Mouse (Mus musculus): ENCODE measurements at regions not wholly inside any gene's neighbourhood (a gene's known extent, or its start where the extent isn't known, plus 50 kb on each side); places are given as distances from the start of the nearest gene placed in this dataset.
A peak's percentile ranks its signal among the peaks of the same experiment; 100 is the strongest.

- Histone ChIP-seq H3K9me3 (ENCODE audit: control insufficient read depth, low read length) (no peaks in the 10 kb centered on the region), H3K4me3 (ENCODE audit: low read depth, low read length) (no peak overlapping the region), H3K27me3 (ENCODE audit: control insufficient read depth, insufficient read depth, low read length) (no peaks in the 10 kb centered on the region), H3K4me2 (ENCODE audit: low read depth, low read length) (no peak overlapping the region), H3K36me3 (ENCODE audit: control insufficient read depth, insufficient read depth, low read length) (no peaks in the 10 kb centered on the region), H3K27ac (ENCODE audit: low read depth, low read length) (no peak overlapping the region), H3K9ac (replicated peaks; ENCODE audit: low read depth, low read length) (no peak overlapping the region), H3K4me1 (ENCODE audit: control insufficient read depth, insufficient read depth, low read length) (no peaks in the 10 kb centered on the region)
- WGBS, result 48% methylated on average over 4 of the region's 4 CpGs
- peak; percentile 76; the same call in 1 of the 2 replicates for ATAC-seq (ENCODE audit: low read depth)
Observed at GRCm38 (mm10) chr15:33935013-33935664, 422.5 kb downstream of the 9430069I07Rik start.

GRCm38 (mm10) chr15:33926446-33926845, 431.2 kb downstream of the 9430069I07Rik start:
- no peaks in the 10 kb centered on the region for H3K9me3 ChIP-seq (ENCODE audit: control insufficient read depth, low read length)
- no peaks in the 10 kb centered on the region for H3K36me3 ChIP-seq (ENCODE audit: control insufficient read depth, insufficient read depth, low read length)
- H3K27me3 ChIP-seq (ENCODE audit: control insufficient read depth, insufficient read depth, low read length), result no peaks in the 10 kb centered on the region
- H3K4me2 ChIP-seq (ENCODE audit: low read depth, low read length), result no peak overlapping the region
- no peak overlapping the region for H3K27ac ChIP-seq (ENCODE audit: low read depth, low read length)
- H3K4me1 ChIP-seq (ENCODE audit: control insufficient read depth, insufficient read depth, low read length), result no peaks in the 10 kb centered on the region
- no peak overlapping the region for H3K9ac ChIP-seq (replicated peaks; ENCODE audit: low read depth, low read length)
- H3K4me3 ChIP-seq (ENCODE audit: low read depth, low read length), result no peak overlapping the region
- no peak for ATAC-seq (ENCODE audit: low read depth)
- 67% methylated on average over 2 of the region's 2 CpGs for whole genome bisulfite sequencing

- H3K27me3 ChIP-seq (ENCODE audit: control insufficient read depth, insufficient read depth, low read length), result no peaks in the 10 kb centered on the region
- no peak for ATAC-seq (ENCODE audit: low read depth)
- H3K36me3 ChIP-seq (ENCODE audit: control insufficient read depth, insufficient read depth, low read length), result no peaks in the 10 kb centered on the region
- no peaks in the 10 kb centered on the region for H3K9me3 ChIP-seq (ENCODE audit: control insufficient read depth, low read length)
- H3K9ac ChIP-seq (replicated peaks; ENCODE audit: low read depth, low read length), result no peak overlapping the region
- WGBS, result 84% methylated on average over 5 of the region's 5 CpGs
- no peak overlapping the region for H3K27ac ChIP-seq (ENCODE audit: low read depth, low read length)
- no peaks in the 10 kb centered on the region for H3K4me1 ChIP-seq (ENCODE audit: control insufficient read depth, insufficient read depth, low read length)
- H3K4me3 ChIP-seq (ENCODE audit: low read depth, low read length), result no peak overlapping the region
- no peak overlapping the region for H3K4me2 ChIP-seq (ENCODE audit: low read depth, low read length)
Observed at GRCm38 (mm10) chr15:33924094-33924890, 433.4 kb downstream of the 9430069I07Rik start.

GRCm38 (mm10) chr15:33914891-33915290, 442.8 kb downstream of the 9430069I07Rik start:
- H3K9me3 ChIP-seq (ENCODE audit: control insufficient read depth, low read length), result no peaks in the 10 kb centered on the region
- H3K27ac ChIP-seq (ENCODE audit: low read depth, low read length), result no peak overlapping the region
- 76% methylated on average over 1 of the region's 1 CpGs for WGBS
- H3K4me3 ChIP-seq (ENCODE audit: low read depth, low read length), result no peak overlapping the region
- H3K36me3 ChIP-seq (ENCODE audit: control insufficient read depth, insufficient read depth, low read length), result no peaks in the 10 kb centered on the region
- H3K9ac ChIP-seq (replicated peaks; ENCODE audit: low read depth, low read length), result no peak overlapping the region
- ATAC-seq (ENCODE audit: low read depth), result no peak
- H3K4me2 ChIP-seq (ENCODE audit: low read depth, low read length), result no peak overlapping the region
- H3K4me1 ChIP-seq (ENCODE audit: control insufficient read depth, insufficient read depth, low read length), result no peaks in the 10 kb centered on the region
- H3K27me3 ChIP-seq (ENCODE audit: control insufficient read depth, insufficient read depth, low read length), result no peaks in the 10 kb centered on the region

- no peak overlapping the region for H3K9ac ChIP-seq (replicated peaks; ENCODE audit: low read depth, low read length)
- H3K36me3 ChIP-seq (ENCODE audit: control insufficient read depth, insufficient read depth, low read length), result no peaks in the 10 kb centered on the region
- H3K9me3 ChIP-seq (ENCODE audit: control insufficient read depth, low read length), result no peaks in the 10 kb centered on the region
- H3K4me3 ChIP-seq (ENCODE audit: low read depth, low read length), result no peak overlapping the region
- 84% methylated on average over 5 of the region's 5 CpGs for WGBS
- no peaks in the 10 kb centered on the region for H3K27me3 ChIP-seq (ENCODE audit: control insufficient read depth, insufficient read depth, low read length)
- no peak for ATAC-seq (ENCODE audit: low read depth)
- H3K4me2 ChIP-seq (ENCODE audit: low read depth, low read length), result no peak overlapping the region
- H3K27ac ChIP-seq (ENCODE audit: low read depth, low read length), result no peak overlapping the region
- H3K4me1 ChIP-seq (ENCODE audit: control insufficient read depth, insufficient read depth, low read length), result no peaks in the 10 kb centered on the region
Observed at GRCm38 (mm10) chr15:33906727-33907479, 450.8 kb downstream of the 9430069I07Rik start.

GRCm38 (mm10) chr15:33896076-33896475, 461.6 kb downstream of the 9430069I07Rik start:
- Histone ChIP-seq H3K4me3 (ENCODE audit: low read depth, low read length) (no peak overlapping the region), H3K27me3 (ENCODE audit: control insufficient read depth, insufficient read depth, low read length) (no peaks in the 10 kb centered on the region), H3K9me3 (ENCODE audit: control insufficient read depth, low read length) (no peaks in the 10 kb centered on the region), H3K4me2 (ENCODE audit: low read depth, low read length) (no peak overlapping the region), H3K4me1 (ENCODE audit: control insufficient read depth, insufficient read depth, low read length) (no peaks in the 10 kb centered on the region), H3K9ac (replicated peaks; ENCODE audit: low read depth, low read length) (no peak overlapping the region), H3K36me3 (ENCODE audit: control insufficient read depth, insufficient read depth, low read length) (no peaks in the 10 kb centered on the region), H3K27ac (ENCODE audit: low read depth, low read length) (no peak overlapping the region)
- 82% methylated on average over 2 of the region's 2 CpGs for WGBS
- no peak for ATAC-seq (ENCODE audit: low read depth)

GRCm38 (mm10) chr15:33890606-33891005, 467.1 kb downstream of the 9430069I07Rik start:
- Histone ChIP-seq H3K27me3 (ENCODE audit: control insufficient read depth, insufficient read depth, low read length) (no peaks in the 10 kb centered on the region), H3K4me3 (ENCODE audit: low read depth, low read length) (no peak overlapping the region), H3K36me3 (ENCODE audit: control insufficient read depth, insufficient read depth, low read length) (no peaks in the 10 kb centered on the region), H3K9me3 (ENCODE audit: control insufficient read depth, low read length) (no peaks in the 10 kb centered on the region), H3K9ac (replicated peaks; ENCODE audit: low read depth, low read length) (no peak overlapping the region), H3K4me1 (ENCODE audit: control insufficient read depth, insufficient read depth, low read length) (no peaks in the 10 kb centered on the region), H3K4me2 (ENCODE audit: low read depth, low read length) (no peak overlapping the region), H3K27ac (ENCODE audit: low read depth, low read length) (no peak overlapping the region)
- WGBS, result 90% methylated on average over 4 of the region's 4 CpGs
- no peak for ATAC-seq (ENCODE audit: low read depth)

GRCm38 (mm10) chr15:33888865-33889368, 468.8 kb downstream of the 9430069I07Rik start:
- 42% methylated on average over 1 of the region's 1 CpGs for WGBS

More at GRCm38 (mm10) chr15:33888865-33889368, 468.8 kb downstream of the 9430069I07Rik start:
- H3K27ac ChIP-seq (ENCODE audit: low read depth, low read length), result no peak overlapping the region
- H3K9ac ChIP-seq (replicated peaks; ENCODE audit: low read depth, low read length), result no peak overlapping the region
- H3K27me3 ChIP-seq (ENCODE audit: control insufficient read depth, insufficient read depth, low read length), result no peaks in the 10 kb centered on the region
- H3K4me3 ChIP-seq (ENCODE audit: low read depth, low read length), result no peak overlapping the region
- no peaks in the 10 kb centered on the region for H3K36me3 ChIP-seq (ENCODE audit: control insufficient read depth, insufficient read depth, low read length)
- H3K4me2 ChIP-seq (ENCODE audit: low read depth, low read length), result no peak overlapping the region
- H3K4me1 ChIP-seq (ENCODE audit: control insufficient read depth, insufficient read depth, low read length), result no peaks in the 10 kb centered on the region
- no peak for ATAC-seq (ENCODE audit: low read depth)
- no peaks in the 10 kb centered on the region for H3K9me3 ChIP-seq (ENCODE audit: control insufficient read depth, low read length)

All from neural tube, embryonic 14.5 days (tissue).